Mouse (Mus musculus): ENCODE results near the gene Gm10842. TPM values are rescaled to one million over a fixed set of nuclear protein-coding genes. Genes with fewer than 3 reads are reported as not detected.

The Gm10842 gene
- total RNA-seq, 2 experiments from 2014 or later: not detected

Other genes starting within 250 kb of the Gm10842 start
- 1 to 10 TPM in 1 of 2 experiments, under 1 TPM in 1; 0.94 to 1.4 TPM for gene Efcab3, start 83.3 kb upstream of the Gm10842 start, total RNA-seq (2021)
- 10 to 100 TPM; 19.1 to 21.6 TPM for gene Mettl2, start 20.5 kb upstream of the Gm10842 start, total RNA-seq (2021)
- 10 to 100 TPM; 46.9 to 51.2 TPM for gene Tlk2, start 31.9 kb downstream of the Gm10842 start, total RNA-seq (2021)
- 1 to 10 TPM; 8.9 to 9.3 TPM for gene Mrc2, start 145.8 kb downstream of the Gm10842 start, total RNA-seq (2021)

All from layer of hippocampus, postnatal 10 days (tissue).